Mouse (Mus musculus): Measurements from ENCODE around the gene Cxcr2.

GRCm38 (mm10) chr1:74150101-74150500 lies 3.7 kb upstream of the Cxcr2 start:
- TF ChIP-seq CTCF (IDR thresholded peaks at IDR 0.05; ENCODE audit: borderline replicate concordance, extremely low read depth, insufficient read depth, insufficient read length): no peak
- no peak for TF ChIP-seq POLR2A (IDR thresholded peaks at IDR 0.05; ENCODE audit: borderline replicate concordance, extremely low read depth, insufficient read depth, insufficient read length, poor library complexity, severe bottlenecking)

All from brain, embryonic 14.5 days (tissue).